Mouse (Mus musculus) olfactory bulb, adult 2 months (tissue): ENCODE measurements around the gene Sirt2.

Experiments used
- CTCF ChIP-seq: fragments of 200-500 bp; IDR thresholded peaks from 2 replicates; pipeline ENCODE4 v1.5.1; 2012; ENCODE audit warnings: low read depth, mild to moderate bottlenecking, low read length, moderate library complexity; ENCODE audit not compliant: insufficient read depth
- POLR2A ChIP-seq: fragments of 200-500 bp; IDR thresholded peaks from 2 replicates; pipeline ENCODE4 v1.6.1; 2012; ENCODE audit warnings: mild to moderate bottlenecking, low read depth, low read length, moderate library complexity; ENCODE audit not compliant: insufficient read depth

DNA sequence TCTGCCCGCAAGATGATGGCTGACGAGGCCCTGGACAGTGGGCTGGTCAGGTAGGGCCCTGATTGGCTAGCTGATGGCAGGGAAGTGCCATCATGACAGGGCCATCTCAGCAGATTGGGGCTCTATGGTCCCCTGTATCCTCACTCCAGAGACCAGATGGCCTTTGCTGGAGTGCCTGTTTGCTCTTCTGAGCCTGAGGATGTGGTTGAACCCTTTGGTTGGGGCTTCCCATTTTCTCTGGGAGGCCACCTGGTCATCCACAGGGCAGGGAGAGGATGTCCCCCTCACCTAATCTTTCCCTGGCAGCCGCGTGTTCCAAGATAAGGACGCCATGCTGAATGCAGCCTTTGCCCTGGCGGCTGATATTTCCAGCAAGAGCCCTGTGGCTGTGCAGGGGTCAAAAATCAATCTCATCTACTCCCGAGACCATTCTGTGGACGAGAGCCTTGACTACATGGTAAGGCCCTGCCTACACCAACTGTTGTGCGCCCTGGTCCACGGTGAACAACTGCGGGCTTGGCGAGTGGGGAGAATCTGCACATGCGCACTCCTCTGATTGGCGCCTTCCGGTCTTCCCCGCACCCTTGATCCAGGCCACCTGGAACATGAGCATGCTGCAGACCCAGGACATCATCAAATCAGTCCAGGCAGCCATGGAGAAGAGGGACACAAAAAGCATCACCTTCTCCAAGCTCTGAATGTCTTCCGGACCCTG, 65.0 kb downstream of the Sirt2 start:
- TF ChIP-seq CTCF (no peak), POLR2A (no peak)
